Mouse (Mus musculus) neural tube, embryonic 11.5 days (tissue): ENCODE results near the gene Pdk3. TPM values are rescaled to one million over a fixed set of nuclear protein-coding genes. Genes with fewer than 3 reads are reported as not detected.
A peak's percentile ranks its signal among the peaks of the same experiment; 100 is the strongest.

Experiments
- ATAC-seq: fragments of 200-750 bp; cut with Nextera tagmentation; 2 replicates; pipeline ENCODE4 v1.8.0; 2017; ENCODE audit warnings: moderate number of reproducible peaks, mild to moderate bottlenecking, moderate TSS enrichment, moderate library complexity; ENCODE audit not compliant: insufficient read depth, low FRiP score, low TSS enrichment
- DNase-seq: peaks from one replicate; pipeline ENCODE4 v3.0.0-alpha.2; 2015; ENCODE audit warnings: low spot score
- H3K27ac ChIP-seq: fragments of 300-500 bp; sonication (generic); 2 replicates; pipeline ENCODE4 v1.5.1; 2014; ENCODE audit warnings: low read depth, mild to moderate bottlenecking, low read length
- H3K27me3 ChIP-seq: fragments of 300-500 bp; sonication (generic); 2 replicates; pipeline ENCODE4 v1.6.1; 2014; ENCODE audit warnings: mild to moderate bottlenecking, low read length, mixed read lengths; ENCODE audit not compliant: control insufficient read depth, insufficient read depth
- H3K36me3 ChIP-seq: fragments of 300-500 bp; sonication (generic); 2 replicates; pipeline ENCODE4 v1.6.1; 2014; ENCODE audit warnings: mild to moderate bottlenecking, low read length, moderate library complexity, mixed read lengths; ENCODE audit not compliant: control insufficient read depth, insufficient read depth
- H3K4me1 ChIP-seq: fragments of 300-500 bp; sonication (generic); 2 replicates; pipeline ENCODE4 v1.6.1; 2014; ENCODE audit warnings: low read length, mixed read lengths; ENCODE audit not compliant: control insufficient read depth, insufficient read depth
- H3K4me2 ChIP-seq: fragments of 300-500 bp; sonication (generic); 2 replicates; pipeline ENCODE4 v1.6.1; 2014; ENCODE audit warnings: low read depth, mild to moderate bottlenecking, moderate library complexity
- H3K4me3 ChIP-seq: fragments of 300-500 bp; sonication (generic); 2 replicates; pipeline ENCODE4 v1.5.1; 2014; ENCODE audit warnings: low read depth, low read length
- H3K9ac ChIP-seq: fragments of 300-500 bp; sonication (generic); 2 replicates; pipeline ENCODE4 v1.6.1; 2014; ENCODE audit warnings: mild to moderate bottlenecking, low read length
- H3K9me3 ChIP-seq: fragments of 300-500 bp; sonication (generic); 2 replicates; pipeline ENCODE4 v1.6.1; 2016; ENCODE audit warnings: low read length; ENCODE audit not compliant: control insufficient read depth
- WGBS: fragments of 180-500 bp; shearing (Covaris S2); extraction: QIAGEN DNeasy Blood & Tissue Kit; methylation state at CpG from one replicate; pipeline ENCODE4 v1.1.7; 2014; 5-methylcytosine and 5-hydroxymethylcytosine counted together
- polyA plus RNA-seq: library from polyadenylated mRNA; unstranded; fragments of >200 nt; fragmentation: Nextera tagmentation; extraction: Ambion mirVana; gene quantifications from 2 replicates; pipeline ENCODE4 v1.2.1, GENCODE M21; 2014

Pdk3 gene
- polyA plus RNA-seq, 1 experiment from 2014 or later, result 67.6 TPM

DNA sequence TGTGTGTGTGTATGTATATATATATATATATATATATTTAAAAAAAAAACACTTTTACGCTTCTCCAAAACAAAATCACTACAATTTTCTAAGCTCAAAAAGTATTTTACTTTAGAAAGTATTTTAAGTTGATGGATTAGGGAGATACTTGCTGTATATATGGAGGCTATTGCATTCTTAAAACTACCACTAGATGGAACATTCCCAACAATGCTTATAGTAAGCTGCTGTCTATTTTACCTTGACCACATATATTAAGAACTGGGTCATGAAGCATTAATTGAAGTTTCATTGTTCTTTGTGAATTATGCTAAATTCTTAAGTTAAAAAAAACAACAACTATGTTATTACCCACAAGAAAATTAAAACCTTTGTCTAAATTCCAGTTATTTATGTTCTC lies 24.0 kb downstream of the Pdk3 start:
- H3K36me3 ChIP-seq, result no peaks in the 10 kb centered on the region; the same call in 1 of the 2 replicates
- no peak overlapping the region for H3K9ac ChIP-seq
- no peak overlapping the region for H3K27ac ChIP-seq
- ATAC-seq (no peak), DNase-seq (no peak)
- no peak overlapping the region for H3K4me3 ChIP-seq
- no peaks in the 10 kb centered on the region for H3K9me3 ChIP-seq
- H3K4me1 ChIP-seq, result no peaks in the 10 kb centered on the region
- H3K4me2 ChIP-seq, result no peak overlapping the region
- WGBS, result 97% methylated on average over 1 of the region's 1 CpGs
- H3K27me3 ChIP-seq, result no peaks in the 10 kb centered on the region

DNA sequence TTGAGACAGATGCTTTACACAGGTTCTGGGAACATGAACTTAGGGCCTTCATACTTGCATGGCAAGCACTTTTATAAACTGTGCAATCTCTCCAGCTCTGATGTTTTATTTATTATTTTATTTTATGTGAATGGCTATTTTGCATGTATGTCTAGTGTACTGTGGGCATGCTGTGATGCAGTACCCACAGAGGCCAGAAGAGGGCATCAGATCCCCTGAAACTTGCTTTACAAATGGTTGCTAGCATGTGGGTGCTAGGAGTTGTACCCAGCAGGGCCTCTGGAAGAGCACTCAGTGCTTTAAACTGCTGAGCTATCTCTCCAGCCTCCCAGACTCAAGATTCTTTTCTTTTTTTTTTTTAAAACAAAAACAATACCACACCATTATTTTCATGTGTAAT lies 38.8 kb downstream of the Pdk3 start:
- DNase-seq (peak; percentile 40), ATAC-seq (no peak)
- Histone ChIP-seq H3K4me1 (no peaks in the 10 kb centered on the region), H3K9me3 (no peaks in the 10 kb centered on the region), H3K36me3 (no peaks in the 10 kb centered on the region), H3K9ac (no peak overlapping the region), H3K4me2 (no peak overlapping the region), H3K4me3 (no peak overlapping the region), H3K27ac (no peak overlapping the region), H3K27me3 (no peaks in the 10 kb centered on the region)

- DNase-seq, result no peak
- H3K36me3 ChIP-seq, result no peaks in the 10 kb centered on the region
- no peak overlapping the region for H3K4me3 ChIP-seq
- no peak for ATAC-seq
- H3K9ac ChIP-seq, result no peak overlapping the region
- H3K9me3 ChIP-seq, result no peaks in the 10 kb centered on the region
- H3K4me2 ChIP-seq, result no peak overlapping the region
- H3K4me1 ChIP-seq, result no peaks in the 10 kb centered on the region
- WGBS, result 77% methylated on average over 1 of the region's 1 CpGs
- H3K27me3 ChIP-seq, result no peaks in the 10 kb centered on the region
- H3K27ac ChIP-seq, result no peak overlapping the region
Measured at GRCm38 (mm10) chrX:93789562-93789961, 42.4 kb downstream of the Pdk3 start.

DNA sequence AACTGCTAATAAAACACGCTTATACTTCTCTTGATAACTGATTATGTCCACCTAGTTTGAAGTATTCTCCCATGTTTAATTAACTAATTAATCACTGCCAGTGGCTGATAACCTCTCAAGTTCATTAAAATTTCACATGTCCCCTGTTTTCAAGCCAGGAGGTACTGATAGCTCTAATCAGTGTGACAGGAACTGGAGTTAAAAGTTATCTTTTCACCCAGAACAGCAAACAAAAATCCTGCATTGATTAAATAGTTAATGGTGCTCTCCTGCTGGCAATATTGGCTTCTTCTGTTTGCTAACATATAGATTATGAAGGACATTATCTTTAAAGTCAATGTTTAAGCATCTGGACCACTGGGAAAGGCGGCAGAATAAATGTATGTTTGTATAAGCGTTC lies 71.2 kb downstream of the Pdk3 start:
- Histone ChIP-seq H3K9ac (no peak overlapping the region), H3K4me1 (no peaks in the 10 kb centered on the region), H3K4me2 (no peak overlapping the region), H3K4me3 (no peak overlapping the region), H3K27me3 (no peaks in the 10 kb centered on the region), H3K9me3 (no peaks in the 10 kb centered on the region), H3K36me3 (no peaks in the 10 kb centered on the region), H3K27ac (no peak overlapping the region)
- no peak for ATAC-seq
- WGBS, result 86% methylated on average over 3 of the region's 3 CpGs
- no peak for DNase-seq

GRCm38 (mm10) chrX:93756867-93757455 lies 75.0 kb downstream of the Pdk3 start:
- 79% methylated on average over 7 of the region's 7 CpGs for WGBS
- H3K4me3 ChIP-seq, result no peak overlapping the region
- H3K4me2 ChIP-seq, result no peak overlapping the region
- H3K27ac ChIP-seq, result no peak overlapping the region
- no peaks in the 10 kb centered on the region for H3K36me3 ChIP-seq
- no peak for ATAC-seq
- no peak overlapping the region for H3K9ac ChIP-seq
- H3K4me1 ChIP-seq, result no peaks in the 10 kb centered on the region
- no peak for DNase-seq
- no peaks in the 10 kb centered on the region for H3K27me3 ChIP-seq
- H3K9me3 ChIP-seq, result no peaks in the 10 kb centered on the region

- Histone ChIP-seq H3K36me3 (no peaks in the 10 kb centered on the region), H3K4me1 (no peaks in the 10 kb centered on the region), H3K4me3 (no peak overlapping the region), H3K27me3 (no peaks in the 10 kb centered on the region), H3K27ac (no peak overlapping the region), H3K9me3 (no peaks in the 10 kb centered on the region), H3K4me2 (no peak overlapping the region), H3K9ac (no peak overlapping the region)
- DNase-seq (peak; percentile 11), ATAC-seq (no peak)
- whole genome bisulfite sequencing, result 80% methylated on average over 11 of the region's 11 CpGs
Measured at GRCm38 (mm10) chrX:93755210-93755842, 76.7 kb downstream of the Pdk3 start.

- Histone ChIP-seq H3K27ac (no peak overlapping the region), H3K27me3 (no peaks in the 10 kb centered on the region), H3K4me2 (no peak overlapping the region), H3K4me3 (no peak overlapping the region), H3K36me3 (no peaks in the 10 kb centered on the region), H3K9me3 (no peaks in the 10 kb centered on the region), H3K4me1 (no peaks in the 10 kb centered on the region), H3K9ac (no peak overlapping the region)
- 90% methylated on average over 6 of the region's 6 CpGs for WGBS
- ATAC-seq (no peak), DNase-seq (no peak)
Measured at GRCm38 (mm10) chrX:93750566-93750965, 81.4 kb downstream of the Pdk3 start.

GRCm38 (mm10) chrX:93749165-93749564 lies 82.8 kb downstream of the Pdk3 start:
- Histone ChIP-seq H3K36me3 (no peaks in the 10 kb centered on the region), H3K4me1 (no peaks in the 10 kb centered on the region), H3K9ac (no peak overlapping the region), H3K27ac (no peak overlapping the region), H3K27me3 (no peaks in the 10 kb centered on the region), H3K9me3 (no peaks in the 10 kb centered on the region), H3K4me3 (no peak overlapping the region), H3K4me2 (no peak overlapping the region)
- ATAC-seq (no peak), DNase-seq (no peak)
- 82% methylated on average over 1 of the region's 1 CpGs for WGBS

DNA sequence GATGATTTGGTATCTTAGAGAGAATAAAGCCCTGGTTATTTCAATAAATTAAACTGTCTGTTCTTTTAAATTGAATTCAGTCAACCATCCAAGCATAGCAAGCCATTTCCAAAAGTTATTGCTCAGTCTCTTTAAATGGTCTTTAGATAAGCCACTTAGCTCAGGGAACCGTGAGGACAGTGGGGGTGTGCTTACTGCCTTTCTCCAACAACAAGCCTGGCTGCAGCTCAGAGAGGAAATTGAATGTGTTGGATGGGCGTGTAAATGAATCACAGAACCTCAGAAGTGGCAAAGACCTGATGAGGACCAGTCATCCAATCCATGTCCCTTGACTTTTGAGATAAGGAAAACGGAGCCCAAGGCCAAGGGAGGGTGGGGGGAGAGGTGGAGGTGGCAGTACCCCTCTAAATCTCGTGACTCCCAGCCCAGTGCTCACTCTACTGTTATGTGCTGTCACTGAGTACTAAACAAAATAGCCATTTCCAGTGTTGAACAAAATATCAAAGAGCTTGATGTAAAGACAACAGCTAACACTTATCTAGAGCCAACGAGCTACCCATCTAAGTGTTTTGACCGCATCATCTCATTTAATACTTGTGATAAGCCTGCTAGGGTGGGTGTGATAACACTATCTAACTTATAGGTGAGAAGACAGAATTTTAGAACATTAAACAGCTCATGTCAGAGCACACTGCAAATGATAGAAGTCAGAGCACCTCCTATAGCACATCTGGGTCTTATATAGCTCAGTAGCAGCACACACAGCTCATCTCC lies 98.8 kb downstream of the Pdk3 start:
- Histone ChIP-seq H3K9me3 (no peaks in the 10 kb centered on the region), H3K4me1 (no peaks in the 10 kb centered on the region), H3K4me2 (no peak overlapping the region), H3K36me3 (no peaks in the 10 kb centered on the region), H3K27me3 (no peaks in the 10 kb centered on the region), H3K27ac (no peak overlapping the region), H3K4me3 (no peak overlapping the region), H3K9ac (no peak overlapping the region)
- no peak for ATAC-seq
- DNase-seq, result no peak
- 67% methylated on average over 6 of the region's 6 CpGs for WGBS
